Mouse (Mus musculus) c-Kit-positive CD71-negative TER-119-negative erythroid progenitor cells, embryonic 14.5 days (primary cell): Measurements from ENCODE around the gene Bpgm.

Experiments used
- DNase-seq: peaks from one replicate; pipeline ENCODE4 v3.0.0-alpha.2; 2013; ENCODE audit warnings: low read depth

The Bpgm gene

GRCm38 (mm10) chr6:34528131-34528530 lies 52.1 kb downstream of the Bpgm start:
- DNase-seq = no peak

DNA sequence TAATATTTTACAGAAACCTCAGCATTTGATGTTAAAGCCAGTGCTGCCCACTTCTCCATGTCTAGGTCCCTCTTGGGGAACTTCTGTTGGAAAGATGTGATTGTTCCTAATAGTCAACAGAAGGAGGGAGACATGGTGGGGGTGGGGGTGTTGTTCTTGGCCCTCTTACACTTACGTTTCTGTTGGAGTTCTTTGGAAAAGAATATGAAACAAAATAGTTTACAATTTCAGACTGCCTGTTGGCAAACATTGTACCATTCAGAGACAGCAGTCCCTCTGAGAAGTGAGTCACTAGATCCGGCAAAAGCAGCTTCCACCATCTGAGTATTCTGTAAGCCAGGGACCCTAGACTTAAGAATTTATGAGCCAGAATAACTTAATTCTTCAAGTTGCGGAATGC lies 54.0 kb downstream of the Bpgm start:
- DNase-seq = no peak

DNA sequence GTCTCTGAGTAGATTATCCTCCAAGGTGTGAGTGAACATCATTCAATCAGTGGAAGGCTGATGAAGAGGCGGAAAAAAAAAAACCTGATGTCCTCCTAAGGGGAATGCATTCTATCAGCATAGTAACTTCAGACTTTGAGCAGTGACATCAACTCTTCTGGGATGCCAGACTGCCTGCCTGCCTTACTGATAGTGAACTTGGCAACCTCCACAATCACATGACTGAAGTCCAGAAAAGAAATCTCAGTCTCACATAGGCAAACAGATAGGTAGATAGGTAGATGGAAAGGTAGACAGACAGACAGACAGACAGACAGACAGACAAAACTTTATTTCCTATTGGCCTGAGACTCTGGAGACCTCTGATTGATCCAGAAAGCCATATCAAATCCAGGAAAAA lies 57.0 kb downstream of the Bpgm start:
- no peak for DNase-seq

DNA sequence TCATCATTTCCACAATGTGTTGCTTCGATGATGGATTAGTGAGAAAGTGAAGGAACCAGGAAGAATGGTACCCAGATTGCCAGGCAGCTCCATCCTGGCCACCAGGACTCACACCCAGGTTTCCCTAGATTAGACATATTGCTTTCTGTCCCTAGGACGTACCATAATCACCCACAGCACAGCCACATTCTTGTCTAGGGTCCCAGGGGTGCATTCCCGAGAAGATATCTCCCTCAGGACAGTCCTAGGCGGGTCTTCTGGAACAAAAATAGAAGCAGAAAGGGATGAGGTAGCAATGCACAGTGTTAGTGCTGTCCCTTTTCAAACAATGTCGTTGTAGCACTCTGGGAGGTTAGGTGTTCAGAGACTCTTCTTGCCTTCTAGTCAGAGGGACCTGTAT lies 57.9 kb downstream of the Bpgm start:
- no peak for DNase-seq

DNA sequence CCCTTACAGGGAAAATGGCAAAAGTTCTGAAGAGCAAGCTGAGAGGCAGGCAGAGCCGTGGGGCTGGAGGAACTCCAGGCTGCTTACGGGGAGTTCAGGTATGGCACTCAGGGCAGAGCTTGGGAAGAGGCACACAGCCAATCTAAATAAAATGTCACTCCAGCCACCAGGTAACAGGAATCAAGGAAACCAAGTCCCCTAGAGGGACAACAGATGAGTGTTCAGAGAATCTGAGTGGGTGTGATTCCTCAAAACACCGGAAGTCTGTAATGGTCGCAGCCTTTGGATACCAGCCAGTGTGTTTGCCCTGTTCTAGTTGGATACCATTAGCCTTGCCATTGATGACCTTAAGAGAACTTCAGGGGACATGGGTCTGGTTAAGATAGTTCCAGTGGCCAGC lies 66.9 kb downstream of the Bpgm start:
- no peak for DNase-seq

GRCm38 (mm10) chr6:34543303-34544206 lies 67.5 kb downstream of the Bpgm start:
- DNase-seq = no peak

DNA sequence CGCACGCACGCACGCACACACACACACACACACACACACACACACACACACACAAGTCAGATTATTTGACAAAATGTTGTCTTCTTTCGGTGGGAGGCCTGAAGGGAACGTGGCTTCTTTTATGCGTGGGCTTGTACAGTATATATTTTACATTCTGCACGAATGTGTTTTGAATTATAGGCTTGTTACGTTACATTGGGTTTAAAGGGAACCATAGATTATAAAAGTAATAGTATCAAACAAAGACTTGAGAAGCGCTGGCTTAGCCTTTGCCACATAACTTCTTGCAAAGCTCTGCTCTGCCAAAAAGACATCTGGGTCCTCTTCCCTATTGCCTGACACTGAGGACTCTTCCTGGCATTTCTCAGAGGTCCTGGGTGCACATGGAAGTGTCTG lies 68.2 kb downstream of the Bpgm start:
- no peak for DNase-seq

DNA sequence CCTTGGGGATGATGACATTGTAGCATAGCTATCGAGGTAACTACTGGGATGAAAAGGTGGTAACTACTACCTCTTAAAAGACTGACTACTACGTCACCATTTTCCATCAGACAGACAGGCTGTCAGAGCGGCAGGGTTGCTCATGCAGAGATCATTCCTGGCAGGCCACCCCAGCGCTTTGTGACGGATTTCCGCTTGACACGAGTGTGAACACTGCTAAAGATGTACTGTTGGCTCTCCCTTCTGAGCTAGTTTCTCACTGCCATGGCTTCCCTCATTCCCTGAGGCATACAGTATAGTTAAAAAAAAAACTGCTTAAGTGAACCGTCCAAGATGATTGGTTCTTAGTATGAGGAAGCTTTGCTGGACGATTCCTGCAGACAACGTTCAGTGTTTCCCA lies 69.3 kb downstream of the Bpgm start:
- DNase-seq = no peak

GRCm38 (mm10) chr6:34548406-34548990 lies 72.5 kb downstream of the Bpgm start:
- no peak for DNase-seq

- peak; percentile 18 for DNase-seq
Observed at GRCm38 (mm10) chr6:34549017-34549416, 73.0 kb downstream of the Bpgm start.

DNA sequence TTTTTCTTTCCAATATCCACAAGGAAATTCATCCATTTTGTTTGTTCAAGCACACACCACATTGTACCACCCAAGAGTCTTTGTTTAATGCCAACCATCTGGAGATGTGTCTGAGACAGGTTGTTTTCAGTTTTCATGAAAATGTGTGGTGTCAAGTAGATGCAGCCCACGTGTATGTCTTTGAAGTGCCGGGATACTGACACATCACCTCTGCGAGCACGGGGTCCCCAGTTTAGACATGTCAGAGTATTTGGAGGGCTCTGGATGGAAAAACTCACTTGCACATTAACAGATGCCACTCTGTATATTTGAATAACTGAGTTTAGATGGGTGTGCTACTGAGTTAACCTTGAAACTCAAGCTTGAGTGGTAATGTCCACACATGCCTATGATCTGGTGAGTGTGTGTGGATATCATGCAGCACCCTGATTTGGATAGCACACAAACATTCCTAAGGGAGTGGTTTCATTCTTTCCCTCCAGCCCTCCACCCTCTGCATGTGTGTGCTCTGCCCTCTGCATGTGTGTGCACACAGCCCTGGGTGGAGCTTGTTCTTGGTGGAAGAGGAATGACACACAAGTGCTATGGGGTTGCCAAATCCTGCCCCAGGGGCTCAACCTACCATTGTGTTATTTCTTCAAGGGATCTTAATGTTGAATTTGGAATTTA lies 76.6 kb downstream of the Bpgm start:
- DNase-seq = no peak

- DNase-seq = no peak
Observed at GRCm38 (mm10) chr6:34554291-34554997, 78.4 kb downstream of the Bpgm start.
